Mouse (Mus musculus) activated CD4-positive, CD25-positive, alpha-beta regulatory T cell, adult 4 months (primary cell): ENCODE data around the gene 2310022A10Rik. TPM values are rescaled to one million over a fixed set of nuclear protein-coding genes. Genes with fewer than 3 reads are reported as not detected.

ENCODE experiments used
- ATAC-seq: one replicate; pipeline ENCODE4 v1.8.0; 2017
- polyA plus RNA-seq, 2 experiments: library from polyadenylated mRNA; unstranded; fragments of 100-300 nt; shearing (Covaris generic); gene quantifications; one replicate each; pipeline ENCODE4 v1.2.1; 2017

The 2310022A10Rik gene
- polyA plus RNA-seq, 2 experiments from 2014 or later = 14.9 to 18.7 TPM

- peak; percentile 85 for ATAC-seq
These were observed 38.5 kb downstream of the 2310022A10Rik start, which contains the start of gene Akt2 for GRCm38 (mm10) chr7:27591266-27592216. Gene Akt2, plus strand, starts transcription at chr7:27591552.

- ATAC-seq = peak; percentile 44
These were observed 39.3 kb downstream of the 2310022A10Rik start for GRCm38 (mm10) chr7:27592217-27592929.

- no peak for ATAC-seq
These were observed 40.1 kb downstream of the 2310022A10Rik start for GRCm38 (mm10) chr7:27592934-27593645.

- no peak for ATAC-seq
These were observed 43.8 kb downstream of the 2310022A10Rik start for GRCm38 (mm10) chr7:27596586-27597503.

GRCm38 (mm10) chr7:27598053-27598452 lies 45.0 kb downstream of the 2310022A10Rik start:
- no peak for ATAC-seq

GRCm38 (mm10) chr7:27601628-27602027 lies 48.6 kb downstream of the 2310022A10Rik start:
- ATAC-seq = no peak

GRCm38 (mm10) chr7:27602161-27602560 lies 49.1 kb downstream of the 2310022A10Rik start:
- no peak for ATAC-seq

- ATAC-seq = no peak
These were observed 49.8 kb downstream of the 2310022A10Rik start for GRCm38 (mm10) chr7:27602835-27603234.

- ATAC-seq = no peak
These were observed 51.8 kb downstream of the 2310022A10Rik start for GRCm38 (mm10) chr7:27604661-27605348.

- ATAC-seq = no peak
These were observed 52.7 kb downstream of the 2310022A10Rik start for GRCm38 (mm10) chr7:27605499-27606285.

- no peak for ATAC-seq
These were observed 53.6 kb downstream of the 2310022A10Rik start for GRCm38 (mm10) chr7:27606481-27607254.

- no peak for ATAC-seq
These were observed 54.5 kb downstream of the 2310022A10Rik start for GRCm38 (mm10) chr7:27607580-27607979.

GRCm38 (mm10) chr7:27608130-27608529 lies 55.1 kb downstream of the 2310022A10Rik start:
- ATAC-seq = no peak

GRCm38 (mm10) chr7:27609285-27609684 lies 56.3 kb downstream of the 2310022A10Rik start:
- no peak for ATAC-seq

- ATAC-seq = no peak
These were observed 56.7 kb downstream of the 2310022A10Rik start for GRCm38 (mm10) chr7:27609688-27610087.

- no peak for ATAC-seq
These were observed 57.3 kb downstream of the 2310022A10Rik start for GRCm38 (mm10) chr7:27610370-27610769.

GRCm38 (mm10) chr7:27610871-27611270 lies 57.8 kb downstream of the 2310022A10Rik start:
- ATAC-seq = no peak

- ATAC-seq = no peak
These were observed 59.9 kb downstream of the 2310022A10Rik start for GRCm38 (mm10) chr7:27612940-27613339.
